Mouse (Mus musculus): ENCODE measurements around the gene Man1c1.

Man1c1 gene

GRCm38 (mm10) chr4:134578407-134578806, 125.7 kb downstream of the Man1c1 start:
- no peak for DNase-seq (ENCODE audit: low read depth)

GRCm38 (mm10) chr4:134577281-134577680, 126.8 kb downstream of the Man1c1 start:
- no peak for DNase-seq (ENCODE audit: low read depth)

- no peak for DNase-seq (ENCODE audit: low read depth)
Observed at GRCm38 (mm10) chr4:134575486-134575885, 128.6 kb downstream of the Man1c1 start.

- DNase-seq (ENCODE audit: low read depth), result no peak
Observed at GRCm38 (mm10) chr4:134572449-134573300, 131.4 kb downstream of the Man1c1 start.

- DNase-seq (ENCODE audit: low read depth), result no peak
Observed at GRCm38 (mm10) chr4:134570704-134571451, 133.2 kb downstream of the Man1c1 start.

GRCm38 (mm10) chr4:134569831-134570230, 134.3 kb downstream of the Man1c1 start:
- DNase-seq (ENCODE audit: low read depth), result no peak

GRCm38 (mm10) chr4:134569205-134569604, 134.9 kb downstream of the Man1c1 start:
- no peak for DNase-seq (ENCODE audit: low read depth)

GRCm38 (mm10) chr4:134567377-134568226, 136.5 kb downstream of the Man1c1 start:
- no peak for DNase-seq (ENCODE audit: low read depth)

GRCm38 (mm10) chr4:134564093-134564492, 140.0 kb downstream of the Man1c1 start:
- no peak for DNase-seq (ENCODE audit: low read depth)

- no peak for DNase-seq (ENCODE audit: low read depth)
Observed at GRCm38 (mm10) chr4:134563624-134564023, 140.5 kb downstream of the Man1c1 start.

GRCm38 (mm10) chr4:134562014-134562413, 142.1 kb downstream of the Man1c1 start:
- no peak for DNase-seq (ENCODE audit: low read depth)

GRCm38 (mm10) chr4:134560699-134561098, 143.4 kb downstream of the Man1c1 start:
- DNase-seq (ENCODE audit: low read depth), result no peak

GRCm38 (mm10) chr4:134559154-134559553, 144.9 kb downstream of the Man1c1 start:
- DNase-seq (ENCODE audit: low read depth), result no peak

- DNase-seq (ENCODE audit: low read depth), result no peak
Observed at GRCm38 (mm10) chr4:134558570-134559113, 145.4 kb downstream of the Man1c1 start.

- no peak for DNase-seq (ENCODE audit: low read depth)
Observed at GRCm38 (mm10) chr4:134557626-134558249, 146.4 kb downstream of the Man1c1 start.

- no peak for DNase-seq (ENCODE audit: low read depth)
Observed at GRCm38 (mm10) chr4:134555956-134556580, 148.0 kb downstream of the Man1c1 start.

- DNase-seq (ENCODE audit: low read depth), result no peak
Observed at GRCm38 (mm10) chr4:134553631-134554030, 150.5 kb downstream of the Man1c1 start.

GRCm38 (mm10) chr4:134551494-134552316, 152.4 kb downstream of the Man1c1 start, which contains the start of gene Selenon:
Selenon (minus strand) TSS chr4:134552166.
- DNase-seq (ENCODE audit: low read depth), result no peak

- DNase-seq (ENCODE audit: low read depth), result no peak
Observed at GRCm38 (mm10) chr4:134549899-134550298, 154.2 kb downstream of the Man1c1 start.

Measured in fibroblast of lung, adult 2 months (primary cell).